Mouse (Mus musculus) urinary bladder, postnatal 0 days (tissue): ENCODE data around the gene Spag7. TPM values are rescaled to one million over a fixed set of nuclear protein-coding genes. Genes with fewer than 3 reads are reported as not detected.

ENCODE experiments used
- microRNA-seq: library from miRNA; unstranded; fragments of <30 nt; microRNA quantifications from one replicate; pipeline ENCODE4, GENCODE M21; 2016
- polyA plus RNA-seq: library from polyadenylated mRNA; unstranded; fragments of >200 nt; fragmentation: Nextera tagmentation; extraction: Ambion mirVana; gene quantifications from 2 replicates; pipeline ENCODE4 v1.2.1, GENCODE M21; 2015

The Spag7 gene
- 132 and 135 TPM in 2 replicates for polyA plus RNA-seq

DNA sequence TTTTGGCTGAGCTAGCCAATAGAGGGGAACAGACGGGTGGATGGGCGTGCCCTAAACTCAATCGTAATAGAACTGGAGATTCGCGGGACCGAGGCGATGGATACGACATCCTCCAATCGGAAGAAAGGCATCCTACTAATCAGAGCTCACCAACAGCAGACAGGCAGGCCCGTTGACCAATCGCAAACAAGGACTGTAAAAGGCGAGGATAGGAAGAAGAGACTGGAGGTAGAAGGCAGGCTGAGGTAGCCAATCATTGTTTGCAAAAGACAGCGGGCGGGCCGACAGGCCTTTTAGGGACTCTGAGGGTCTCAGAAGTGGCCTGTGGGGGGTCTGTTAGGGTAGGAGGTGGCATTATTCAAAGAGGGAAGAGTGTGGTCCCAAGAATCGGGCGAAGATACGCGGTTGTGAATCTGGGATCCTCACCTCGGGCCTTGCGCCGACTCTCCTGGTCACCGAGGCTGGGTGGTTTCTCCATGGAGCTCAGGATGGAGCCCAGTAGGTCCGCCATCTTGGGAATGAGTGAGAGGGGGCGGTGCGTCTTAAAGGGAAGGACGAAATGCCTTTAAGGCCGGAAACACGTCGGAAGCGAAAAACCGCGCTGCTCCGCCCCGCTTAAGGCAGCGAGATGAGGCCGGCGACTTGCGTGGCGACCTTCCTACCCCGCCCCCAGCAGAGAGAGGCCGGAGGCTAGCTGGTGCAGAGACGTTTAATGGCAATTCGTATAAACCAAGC lies at the start of gene Spag7:
Gene Spag7, minus strand, starts transcription at position 646 of the 735 bp plus-strand sequence.

DNA sequence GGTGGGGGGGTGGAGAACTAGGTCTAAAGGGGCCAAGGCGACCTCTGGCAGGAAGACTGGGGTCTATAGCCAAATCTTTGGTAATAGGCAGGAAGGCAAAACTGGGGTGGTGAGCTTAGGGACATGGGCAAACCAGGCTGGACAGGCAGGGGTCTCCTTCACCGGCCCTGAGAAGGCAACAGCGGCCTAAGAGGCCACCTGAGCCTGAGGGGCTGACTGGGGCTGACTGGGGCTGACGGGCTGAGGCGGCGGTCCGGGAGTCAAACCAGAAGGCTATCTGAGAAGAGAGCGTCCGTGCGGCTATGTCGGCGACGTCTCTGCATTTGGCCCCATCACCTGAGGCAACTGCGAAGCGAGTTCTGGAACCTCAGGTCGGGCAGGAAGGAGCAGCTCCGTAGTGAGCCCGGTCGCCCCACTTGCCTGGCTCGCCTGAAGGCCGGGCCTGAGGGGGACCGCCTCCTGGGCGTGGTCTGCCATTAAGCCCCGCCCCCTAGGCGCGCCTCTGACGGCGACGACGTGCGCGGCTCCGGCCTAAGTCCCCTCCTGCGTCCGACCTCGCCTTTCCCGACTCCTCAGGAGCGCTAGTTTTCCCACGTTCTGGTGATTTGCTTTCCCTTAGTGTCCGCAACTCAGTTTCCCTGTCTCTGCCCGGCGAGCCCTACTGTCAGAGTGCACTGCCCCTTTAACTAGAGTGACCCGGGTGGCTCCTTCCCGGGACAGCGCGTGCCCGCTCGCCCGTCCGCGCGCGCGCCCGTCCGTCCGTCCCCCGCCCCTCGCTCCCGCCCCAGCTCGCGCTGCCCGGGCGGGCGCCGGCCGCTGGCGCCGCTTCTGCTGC lies 30.7 kb upstream of the Spag7 start, which contains the start of the genes Inca1 and Kif1c:
Gene Inca1, minus strand, starts transcription at position 434 of the 835 bp plus-strand sequence.
Gene Kif1c, plus strand, starts transcription at position 827 of the 835 bp plus-strand sequence.

DNA sequence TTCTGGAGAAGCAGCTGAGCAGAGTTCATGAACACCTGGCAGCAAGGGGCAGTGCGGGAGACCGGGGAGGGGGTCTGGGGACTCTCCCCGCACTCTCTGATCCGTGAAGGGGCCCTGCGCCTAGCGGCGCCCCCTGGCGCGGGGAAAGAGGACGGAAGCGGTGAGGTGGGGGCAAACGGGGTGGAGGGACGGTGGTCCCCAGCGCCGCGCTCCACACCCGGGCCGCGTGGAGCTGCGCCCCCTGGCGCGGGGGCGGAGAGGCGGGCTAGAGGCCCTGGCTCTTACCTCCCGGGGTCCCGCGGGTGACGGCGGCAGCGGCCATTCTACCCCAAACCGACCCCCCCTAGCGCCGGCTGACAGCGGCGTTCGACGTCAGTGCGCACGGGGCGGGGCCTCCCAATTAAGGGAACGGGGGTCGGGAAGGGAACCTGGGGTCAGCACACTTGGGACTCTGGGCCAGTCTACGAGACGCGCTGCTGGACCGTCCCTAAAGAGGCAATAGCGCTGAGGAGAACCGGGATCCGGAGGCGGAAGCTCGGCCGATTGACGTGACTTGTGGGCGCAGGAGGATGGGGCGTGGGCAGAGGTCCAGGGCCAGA lies 18.5 kb upstream of the Spag7 start, which contains the start of gene Camta2:
Gene Camta2, minus strand, starts transcription at position 505 of the 599 bp plus-strand sequence.

DNA sequence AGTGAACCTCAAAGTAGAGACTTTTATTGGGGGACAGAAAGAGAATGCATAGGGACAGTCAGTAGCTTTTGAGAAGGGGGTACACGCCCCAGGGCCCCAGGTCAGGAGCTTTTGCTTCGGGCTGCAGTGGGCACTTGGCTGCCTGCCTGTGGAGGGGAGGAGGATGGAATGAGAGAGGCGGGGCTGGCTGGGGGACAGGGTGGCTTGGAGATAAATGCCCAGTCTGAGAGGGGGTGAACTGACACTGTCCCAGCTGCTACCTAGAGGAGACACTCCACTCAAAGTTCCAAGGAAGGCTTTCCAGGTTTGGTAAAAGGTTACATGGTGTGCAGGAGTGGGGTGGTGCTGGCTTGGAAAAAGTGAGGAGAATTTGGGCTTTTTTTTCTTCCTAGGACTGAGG lies 12.3 kb downstream of the Spag7 start, which contains the start of gene Eno3:
Gene Eno3, plus strand, starts transcription at position 239 of the 400 bp plus-strand sequence.

DNA sequence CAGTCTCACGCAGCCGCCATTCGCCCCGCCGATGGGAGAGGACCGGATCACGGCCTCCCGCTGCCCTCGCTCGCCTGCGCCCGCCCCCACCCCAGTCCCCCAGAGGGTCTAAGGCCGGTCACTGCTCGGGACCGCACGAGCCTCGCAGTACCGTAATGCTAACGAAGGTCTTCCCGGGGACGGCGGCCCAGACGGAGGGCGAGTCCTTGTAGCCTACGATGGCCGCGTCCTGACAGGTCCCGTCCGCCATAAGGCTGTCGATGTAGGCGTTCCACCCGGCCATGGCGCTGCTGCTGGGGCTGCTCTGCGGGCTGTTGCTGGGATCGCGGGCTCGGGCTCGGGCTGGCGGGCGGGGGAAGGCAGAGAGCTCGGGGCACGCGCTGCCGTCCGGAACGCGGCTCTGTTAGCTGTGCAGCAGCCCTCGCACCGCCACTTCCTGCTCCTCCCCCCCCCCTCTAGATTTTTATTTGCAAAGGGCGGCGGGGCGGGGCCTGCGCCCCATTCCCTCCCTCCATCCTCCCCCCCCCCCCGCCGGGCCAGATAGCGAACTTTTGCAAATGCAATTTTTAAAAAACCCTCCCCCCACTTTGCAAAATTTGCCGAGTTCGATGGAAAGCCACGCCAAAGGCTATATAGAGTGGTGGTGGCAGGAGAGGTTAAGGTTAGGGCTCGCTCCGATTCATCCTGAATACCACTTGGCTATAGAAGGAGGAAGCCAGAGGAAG lies 14.9 kb downstream of the Spag7 start, which contains the start of gene Pfn1:
Gene Pfn1, minus strand, starts transcription at position 447 of the 725 bp plus-strand sequence.

DNA sequence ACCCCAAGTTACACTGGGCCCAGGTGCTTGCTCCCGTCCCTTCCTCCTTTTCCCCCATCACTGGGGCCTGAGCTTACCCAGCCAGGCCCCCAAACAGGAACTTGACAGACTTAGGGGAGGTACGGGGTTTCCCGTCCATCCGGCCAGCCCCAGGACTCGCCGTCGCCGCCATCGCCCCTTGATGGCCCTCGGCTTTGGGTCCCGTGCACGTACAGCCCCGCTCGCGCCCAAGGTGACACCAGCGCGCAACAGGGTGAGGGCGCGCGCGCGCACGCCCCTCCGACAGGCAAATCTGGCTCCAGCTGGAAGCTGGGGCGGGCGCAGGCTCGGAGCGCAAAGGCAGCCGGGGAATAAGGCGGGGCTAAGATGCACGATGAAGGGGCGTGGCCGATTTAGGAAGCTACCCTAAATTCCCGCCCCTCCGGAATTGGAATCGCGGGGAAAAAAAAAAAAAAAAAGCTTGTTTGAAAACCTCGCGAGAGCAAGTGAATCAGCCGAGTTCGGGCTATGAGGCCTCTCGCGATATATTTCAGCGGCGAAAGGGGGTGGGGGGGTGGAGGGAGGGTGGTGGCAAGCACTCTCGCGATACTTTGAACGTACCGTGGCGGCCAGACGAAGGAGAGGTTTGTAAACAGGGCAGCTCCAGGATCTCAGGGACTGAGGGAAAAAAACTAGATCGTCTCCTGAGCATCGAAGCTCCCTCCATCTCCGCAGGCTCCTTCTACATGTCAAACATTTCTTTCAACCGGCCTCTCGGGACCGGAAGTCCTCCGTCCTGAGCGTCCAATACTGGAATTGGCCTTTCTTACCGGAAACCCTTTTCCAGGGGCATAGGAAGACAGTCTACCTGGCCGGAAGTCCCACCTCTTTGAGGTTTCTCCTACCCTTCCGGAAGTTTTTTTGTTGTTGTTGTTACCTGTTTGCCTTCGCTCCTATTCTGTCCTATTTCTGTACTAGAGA lies 22.2 kb downstream of the Spag7 start, which contains the start of the genes Rnf167 and Slc25a11:
Gene Rnf167, plus strand, starts transcription at position 545 of the 960 bp plus-strand sequence.
Gene Slc25a11, minus strand, starts transcription at position 789 of the 960 bp plus-strand sequence.

DNA sequence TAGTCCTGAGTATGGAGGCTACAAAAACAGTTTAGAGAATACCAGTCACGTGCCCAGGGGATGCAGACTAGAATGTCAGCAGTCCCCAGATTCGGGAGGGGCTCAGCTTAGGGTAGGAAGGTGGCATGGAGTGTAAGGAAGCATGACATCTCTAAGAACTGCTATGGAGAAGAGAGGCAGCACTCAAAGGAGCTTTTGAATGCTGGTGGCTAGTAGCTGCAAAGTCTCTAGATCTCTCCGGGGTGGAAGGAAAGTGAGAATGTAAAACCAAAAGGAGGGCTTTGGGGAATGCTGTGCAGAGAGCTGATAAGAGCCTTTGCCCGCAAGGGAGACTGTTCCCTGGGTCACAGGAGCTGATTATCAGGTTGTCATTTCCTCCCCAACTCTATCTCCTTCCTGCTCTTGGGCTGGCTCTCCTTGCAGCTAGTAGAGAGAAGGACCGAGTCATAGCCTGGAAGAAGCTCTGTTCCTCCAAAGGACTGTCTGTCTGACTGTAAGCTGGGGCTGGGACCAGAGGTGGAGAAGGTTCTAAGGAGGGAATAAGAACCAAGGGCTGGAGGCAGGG lies 30.4 kb downstream of the Spag7 start, which contains the start of gene Gp1ba:
Gene Gp1ba, plus strand, starts transcription at position 409 of the 565 bp plus-strand sequence.

DNA sequence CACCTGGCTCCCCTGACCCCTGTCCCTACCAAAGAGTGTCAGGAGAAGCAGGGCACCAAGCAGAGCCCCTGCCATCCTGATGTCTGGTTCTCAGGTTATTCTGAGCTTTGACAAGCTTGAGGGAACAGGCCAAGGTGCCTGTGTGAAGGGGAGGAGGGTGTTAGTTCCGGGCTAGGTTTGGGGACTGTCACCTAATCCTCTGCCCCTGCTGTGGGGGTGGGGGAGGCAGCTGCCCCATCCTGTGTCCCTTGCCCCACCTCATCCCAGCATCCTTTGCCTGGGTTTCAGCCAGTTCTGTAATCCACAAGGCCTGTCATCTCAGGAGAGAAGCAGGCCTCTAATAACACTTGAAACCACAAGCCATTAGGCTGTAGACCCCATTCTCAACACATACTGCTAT lies 50.1 kb downstream of the Spag7 start, which contains the start of gene Chrne:
Gene Chrne, minus strand, starts transcription at position 116 of the 400 bp plus-strand sequence.

DNA sequence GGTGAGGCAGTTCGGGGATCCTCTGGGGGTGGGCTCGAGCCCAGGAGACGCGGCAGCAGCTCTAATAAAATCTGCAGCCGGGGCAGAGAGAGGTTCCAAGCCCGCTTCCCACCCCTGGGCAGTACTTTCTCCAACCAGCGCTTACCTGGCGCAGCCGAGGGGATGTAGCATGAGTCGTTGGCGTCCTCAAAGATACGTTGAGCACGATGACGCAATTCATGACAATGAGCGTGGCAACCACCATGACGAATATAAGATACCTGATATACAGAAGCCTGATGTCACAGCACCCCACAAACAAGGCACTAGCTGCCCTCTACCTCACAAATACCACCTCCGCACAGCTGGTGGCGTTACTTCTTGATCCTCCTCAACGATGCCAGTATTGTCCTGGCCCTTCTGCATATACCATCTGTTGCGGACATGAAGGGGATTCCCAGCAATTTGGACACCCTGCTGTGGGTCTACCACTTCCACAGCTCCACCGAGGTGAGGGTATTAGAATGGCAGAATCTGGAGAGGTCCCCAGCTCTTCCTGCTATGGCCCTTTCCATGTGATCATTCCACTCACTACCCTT lies 53.6 kb downstream of the Spag7 start, which contains the start of gene 4930544D05Rik:
Gene 4930544D05Rik, plus strand, starts transcription at position 333 of the 578 bp plus-strand sequence.

Small RNA genes lying within 50 kb of the gene (microRNA-seq; reads per million reads assigned to microRNA genes)
- not detected for gene Mir6925

Other genes starting within 250 kb of the Spag7 start
- gene Arrb2, start 236.8 kb downstream of the Spag7 start, polyA plus RNA-seq, result 8.3 and 12.3 TPM in 2 replicates
- gene Med11, start 217.5 kb downstream of the Spag7 start, polyA plus RNA-seq, result 25.1 and 27.3 TPM in 2 replicates
- 0.55 and 0.74 TPM in 2 replicates for gene Zmynd15, start 210.0 kb downstream of the Spag7 start, polyA plus RNA-seq
- gene Cxcl16, start 209.4 kb downstream of the Spag7 start, polyA plus RNA-seq, result 11.8 and 17.9 TPM in 2 replicates
- 2.0 and 2.8 TPM in 2 replicates for gene Tm4sf5, start 164.2 kb downstream of the Spag7 start, polyA plus RNA-seq
- 0.58 and 0.60 TPM in 2 replicates for gene Vmo1, start 154.8 kb downstream of the Spag7 start, polyA plus RNA-seq
- 0.30 and 0.48 TPM in 2 replicates for gene Gltpd2, start 150.2 kb downstream of the Spag7 start, polyA plus RNA-seq
- gene Psmb6, start 144.0 kb downstream of the Spag7 start, polyA plus RNA-seq, result 523 and 588 TPM in 2 replicates
- not detected in 2 replicates for gene Gm40193, start 136.5 kb downstream of the Spag7 start, polyA plus RNA-seq
- 11.7 and 12.5 TPM in 2 replicates for gene Pld2, start 129.4 kb downstream of the Spag7 start, polyA plus RNA-seq
- gene Mink1, start 106.5 kb downstream of the Spag7 start, polyA plus RNA-seq, result 6.9 and 7.3 TPM in 2 replicates
- not detected in 2 replicates for gene 4930544D05Rik, start 53.6 kb downstream of the Spag7 start, polyA plus RNA-seq
- 0.57 and 0.93 TPM in 2 replicates for gene Chrne, start 50.2 kb downstream of the Spag7 start, polyA plus RNA-seq
- gene Gp1ba, start 30.3 kb downstream of the Spag7 start, polyA plus RNA-seq, result 0.14 and 0.31 TPM in 2 replicates
- gene Rnf167, start 22.2 kb downstream of the Spag7 start, polyA plus RNA-seq, result 54.3 and 65.0 TPM in 2 replicates
- 107 and 111 TPM in 2 replicates for gene Slc25a11, start 21.9 kb downstream of the Spag7 start, polyA plus RNA-seq
- gene Pfn1, start 14.8 kb downstream of the Spag7 start, polyA plus RNA-seq, result 2,757 and 3,152 TPM in 2 replicates
- gene Eno3, start 12.2 kb downstream of the Spag7 start, polyA plus RNA-seq, result 94.5 and 97.9 TPM in 2 replicates
- gene Camta2, start 18.7 kb upstream of the Spag7 start, polyA plus RNA-seq, result 10.6 and 12.4 TPM in 2 replicates
- 1.3 and 2.4 TPM in 2 replicates for gene Inca1, start 30.7 kb upstream of the Spag7 start, polyA plus RNA-seq
- gene Kif1c, start 31.1 kb upstream of the Spag7 start, polyA plus RNA-seq, result 4.8 and 5.8 TPM in 2 replicates
- gene Zfp3, start 94.8 kb upstream of the Spag7 start, polyA plus RNA-seq, result 3.5 and 3.6 TPM in 2 replicates
- gene Scimp, start 143.2 kb upstream of the Spag7 start, polyA plus RNA-seq, result 0.53 TPM in 1 of 2 replicates, not detected in the other
- gene Rabep1, start 175.4 kb upstream of the Spag7 start, polyA plus RNA-seq, result 22.8 and 26.2 TPM in 2 replicates